Mouse (Mus musculus) cerebellum, adult 2 months (tissue): ENCODE data around the gene Hs3st2.

Experiments used
- CTCF ChIP-seq: fragments of 200-500 bp; IDR thresholded peaks from 2 replicates; pipeline ENCODE4 v1.5.1; 2011; ENCODE audit warnings: low read depth, mild to moderate bottlenecking, control low read depth, low read length, moderate library complexity, borderline replicate concordance; ENCODE audit not compliant: insufficient read depth
- POLR2A ChIP-seq: fragments of 200-500 bp; IDR thresholded peaks from 2 replicates; pipeline ENCODE4 v1.6.1; 2011; ENCODE audit warnings: low read length, control low read depth, borderline replicate concordance; ENCODE audit not compliant: insufficient read depth

DNA sequence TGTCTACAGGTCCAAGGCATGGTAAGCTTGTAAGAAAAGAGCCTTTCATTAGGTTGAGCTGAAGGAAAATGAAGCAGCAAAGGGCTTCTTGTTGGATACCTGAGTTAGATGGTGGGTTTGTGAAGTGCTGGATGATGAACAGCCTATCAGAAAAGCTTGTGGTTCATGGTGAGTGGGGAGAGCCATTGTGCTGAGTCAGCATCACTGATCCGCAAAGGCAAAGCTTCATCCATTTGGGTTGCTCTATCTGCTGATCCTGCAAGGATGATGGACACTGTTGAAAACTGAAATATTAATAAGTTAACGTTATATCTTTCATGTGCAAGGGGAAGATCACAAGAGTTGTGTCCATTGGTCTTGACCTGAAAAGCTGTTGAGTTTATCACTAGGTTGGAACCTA, 40.0 kb upstream of the Hs3st2 start:
- TF ChIP-seq POLR2A (no peak), CTCF (no peak)
